Mouse (Mus musculus) heart, embryonic 16.5 days (tissue): ENCODE data around the gene Gm37240. TPM values are rescaled to one million over a fixed set of nuclear protein-coding genes. Genes with fewer than 3 reads are reported as not detected.
"Not testable (repeated sequence)": the region's sequence is repeated elsewhere in the genome, so short reads cannot be mapped to it uniquely, and the experiment has no call there.

ENCODE experiments used
- ATAC-seq: fragments of 200-750 bp; cut with Nextera tagmentation; replicated peaks from 2 replicates; pipeline ENCODE4 v1.8.0; 2017; ENCODE audit warnings: moderate number of reproducible peaks; ENCODE audit not compliant: insufficient read depth, low FRiP score; ENCODE audit errors: extremely low read depth
- H3K27ac ChIP-seq: fragments of 300-500 bp; sonication (generic); 2 replicates; pipeline ENCODE4 v1.5.1; 2014; ENCODE audit warnings: mild to moderate bottlenecking, low read length, control low read depth, moderate library complexity
- H3K27me3 ChIP-seq: fragments of 300-500 bp; sonication (generic); 2 replicates; pipeline ENCODE4 v1.6.1; 2014; ENCODE audit warnings: low read length, mixed read lengths; ENCODE audit not compliant: control insufficient read depth, insufficient read depth
- H3K36me3 ChIP-seq: fragments of 300-500 bp; sonication (generic); 2 replicates; pipeline ENCODE4 v1.6.1; 2014; ENCODE audit not compliant: control insufficient read depth, insufficient read depth
- H3K4me1 ChIP-seq: fragments of 300-500 bp; sonication (generic); 2 replicates; pipeline ENCODE4 v1.6.1; 2014; ENCODE audit warnings: low read length, mixed read lengths; ENCODE audit not compliant: control insufficient read depth, insufficient read depth
- H3K4me2 ChIP-seq: fragments of 300-500 bp; sonication (generic); 2 replicates; pipeline ENCODE4 v1.6.1; 2014; ENCODE audit warnings: low read depth, mild to moderate bottlenecking, control low read depth, low read length
- H3K4me3 ChIP-seq: fragments of 300-500 bp; sonication (generic); 2 replicates; pipeline ENCODE4 v1.5.1; 2014; ENCODE audit warnings: mild to moderate bottlenecking, control low read depth, low read length
- H3K9ac ChIP-seq: fragments of 300-500 bp; sonication (generic); 2 replicates; pipeline ENCODE4 v1.6.1; 2014; ENCODE audit warnings: low read length, control low read depth
- H3K9me3 ChIP-seq: fragments of 300-500 bp; sonication (generic); replicated peaks from 2 replicates; pipeline ENCODE4 v1.6.1; 2016; ENCODE audit warnings: low read length; ENCODE audit not compliant: control insufficient read depth
- WGBS: fragments of 180-500 bp; shearing (Covaris S2); extraction: QIAGEN DNeasy Blood & Tissue Kit; methylation state at CpG from one replicate; pipeline ENCODE4 v1.1.7; 2014; 5-methylcytosine and 5-hydroxymethylcytosine counted together
- polyA plus RNA-seq: library from polyadenylated mRNA; unstranded; fragments of >200 nt; fragmentation: Nextera tagmentation; extraction: Ambion mirVana; gene quantifications from 2 replicates; pipeline ENCODE4 v1.2.1, GENCODE M21; 2015

The Gm37240 gene
- polyA plus RNA-seq, 1 experiment from 2014 or later, result 18.4 TPM

DNA sequence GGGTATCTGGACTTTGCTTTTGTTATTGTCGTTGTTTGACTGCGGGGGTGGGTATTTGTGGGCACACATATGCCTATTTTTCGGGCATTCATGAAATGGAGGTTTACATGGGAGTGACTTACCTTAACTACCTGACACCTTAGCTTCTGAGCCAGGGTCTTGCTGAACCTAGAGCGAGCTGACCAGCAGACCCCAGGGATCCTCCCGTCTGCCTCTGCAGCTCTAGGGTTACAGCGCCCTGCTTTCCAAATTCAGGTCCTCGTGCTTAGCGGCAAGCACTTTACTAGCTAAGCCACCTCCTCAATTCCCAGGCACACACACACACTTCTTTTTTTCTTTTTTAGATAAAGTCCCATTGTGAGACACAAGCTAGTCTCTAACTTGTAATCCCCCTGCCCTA lies 36.0 kb upstream of the Gm37240 start:
- Histone ChIP-seq H3K4me2 (no peak overlapping the region), H3K9ac (no peak overlapping the region), H3K4me1 (no peaks in the 10 kb centered on the region), H3K4me3 (no peak overlapping the region), H3K9me3 (no peaks in the 10 kb centered on the region), H3K27me3 (no peaks in the 10 kb centered on the region), H3K36me3 (no peaks in the 10 kb centered on the region), H3K27ac (no peak overlapping the region)
- WGBS, result 79% methylated on average over 8 of the region's 8 CpGs
- ATAC-seq, result no peak

DNA sequence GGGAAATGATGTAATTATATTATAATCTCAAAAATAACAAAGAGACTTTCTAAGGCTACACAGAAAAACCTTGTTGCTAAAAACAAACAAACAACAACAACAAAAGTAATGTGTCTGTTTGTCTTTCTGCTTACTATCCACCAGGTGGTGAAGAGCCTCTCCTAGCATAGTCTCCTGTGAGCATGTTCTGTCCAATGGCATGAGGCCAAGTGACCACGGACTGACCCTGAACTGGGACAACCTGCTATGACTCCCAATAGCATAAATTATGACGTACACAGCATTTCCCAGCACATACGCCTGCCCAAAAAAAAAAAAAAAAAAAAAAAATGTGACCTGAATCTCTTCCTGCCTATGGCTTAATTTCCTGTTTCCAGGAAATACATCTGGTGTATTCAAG lies 35.0 kb upstream of the Gm37240 start:
- H3K9me3 ChIP-seq, result no peaks in the 10 kb centered on the region
- H3K9ac ChIP-seq, result no peak overlapping the region
- H3K4me2 ChIP-seq, result no peak overlapping the region
- H3K27me3 ChIP-seq, result no peaks in the 10 kb centered on the region
- H3K4me3 ChIP-seq, result no peak overlapping the region
- H3K27ac ChIP-seq, result no peak overlapping the region
- no peaks in the 10 kb centered on the region for H3K4me1 ChIP-seq
- H3K36me3 ChIP-seq, result no peaks in the 10 kb centered on the region
- ATAC-seq, result no peak
- WGBS, result 38% methylated on average over 3 of the region's 3 CpGs

- not testable (repeated sequence) for H3K27me3 ChIP-seq, H3K4me1 ChIP-seq, H3K4me2 ChIP-seq, ATAC-seq, H3K9ac ChIP-seq, H3K4me3 ChIP-seq, H3K36me3 ChIP-seq, H3K9me3 ChIP-seq, H3K27ac ChIP-seq
- WGBS, result 58% methylated on average over 2 of the region's 2 CpGs
Measured at GRCm38 (mm10) chr3:85920671-85921070, 33.4 kb upstream of the Gm37240 start.

DNA sequence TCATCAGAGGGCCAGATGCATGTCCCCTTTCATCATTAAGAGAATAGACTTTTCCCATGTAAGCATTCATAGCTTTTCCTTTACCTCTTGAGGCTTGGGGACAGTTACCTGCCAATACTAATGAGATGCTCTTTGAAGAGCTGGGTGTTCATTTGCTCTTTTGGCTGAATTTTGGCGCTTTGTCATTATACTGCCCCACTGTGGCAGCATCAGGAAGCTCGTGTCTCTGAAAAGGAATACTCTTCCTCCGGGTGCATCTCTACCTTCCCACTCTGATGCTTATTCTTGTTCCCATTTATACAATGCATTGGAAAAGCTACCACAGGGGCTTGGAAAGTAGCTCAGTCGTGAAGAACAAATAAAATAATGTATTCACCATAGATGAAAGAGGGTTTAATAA lies 30.3 kb upstream of the Gm37240 start:
- Histone ChIP-seq H3K4me1 (no peaks in the 10 kb centered on the region), H3K4me3 (no peak overlapping the region), H3K36me3 (no peaks in the 10 kb centered on the region), H3K27ac (no peak overlapping the region), H3K4me2 (no peak overlapping the region), H3K9me3 (no peaks in the 10 kb centered on the region), H3K27me3 (no peaks in the 10 kb centered on the region), H3K9ac (no peak overlapping the region)
- no peak for ATAC-seq
- WGBS, result 13% methylated on average over 4 of the region's 4 CpGs

GRCm38 (mm10) chr3:85914806-85915205 lies 27.5 kb upstream of the Gm37240 start:
- no peak overlapping the region for H3K4me2 ChIP-seq
- no peak overlapping the region for H3K27ac ChIP-seq
- H3K9ac ChIP-seq, result no peak overlapping the region
- H3K27me3 ChIP-seq, result no peaks in the 10 kb centered on the region
- H3K4me1 ChIP-seq, result no peaks in the 10 kb centered on the region
- no peaks in the 10 kb centered on the region for H3K9me3 ChIP-seq
- ATAC-seq, result no peak
- WGBS, result 88% methylated on average over 6 of the region's 6 CpGs
- no peak overlapping the region for H3K4me3 ChIP-seq
- no peaks in the 10 kb centered on the region for H3K36me3 ChIP-seq

- Histone ChIP-seq H3K9me3 (no peaks in the 10 kb centered on the region), H3K9ac (no peak overlapping the region), H3K4me2 (no peak overlapping the region), H3K4me3 (no peak overlapping the region), H3K27me3 (no peaks in the 10 kb centered on the region), H3K4me1 (no peaks in the 10 kb centered on the region), H3K36me3 (no peaks in the 10 kb centered on the region), H3K27ac (no peak overlapping the region)
- ATAC-seq, result no peak
- WGBS, result 77% methylated on average over 7 of the region's 7 CpGs
Measured at GRCm38 (mm10) chr3:85907136-85907535, 19.8 kb upstream of the Gm37240 start.

GRCm38 (mm10) chr3:85904371-85904770 lies 17.1 kb upstream of the Gm37240 start:
- Histone ChIP-seq H3K36me3 (no peaks in the 10 kb centered on the region), H3K9ac (no peak overlapping the region), H3K27ac (no peak overlapping the region), H3K9me3 (no peaks in the 10 kb centered on the region), H3K4me1 (no peaks in the 10 kb centered on the region), H3K27me3 (no peaks in the 10 kb centered on the region), H3K4me3 (no peak overlapping the region), H3K4me2 (no peak overlapping the region)
- no peak for ATAC-seq

DNA sequence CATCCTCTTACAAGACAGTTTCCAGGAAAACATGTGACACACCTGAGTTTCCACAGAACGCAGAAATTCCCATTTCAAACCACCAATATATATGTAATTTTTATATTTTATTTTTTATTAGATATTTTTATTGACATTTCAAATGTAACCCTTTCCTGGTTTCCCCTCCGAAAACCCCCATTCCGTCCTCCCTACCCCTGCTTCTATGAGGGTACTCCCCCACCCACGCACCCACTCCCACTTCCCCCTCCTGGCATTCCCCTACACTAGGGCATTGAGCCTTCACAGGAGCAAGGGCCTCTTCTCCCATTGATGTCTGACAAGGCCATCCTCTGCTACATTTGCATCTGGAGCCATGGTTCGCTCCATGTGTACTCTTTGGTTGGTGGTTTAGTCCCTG lies 7.7 kb upstream of the Gm37240 start:
- H3K27me3 ChIP-seq, result no peaks in the 10 kb centered on the region

GRCm38 (mm10) chr3:85891571-85891970 lies 4.3 kb upstream of the Gm37240 start:
- H3K36me3 ChIP-seq, result no peaks in the 10 kb centered on the region
- no peak overlapping the region for H3K4me3 ChIP-seq
- H3K4me2 ChIP-seq, result no peak overlapping the region
- 0 out of 2 replicates have a peak, but pooled peaks cover 2% of the 10 kb centered on the region for H3K9me3 ChIP-seq
- H3K9ac ChIP-seq, result no peak overlapping the region
- ATAC-seq, result no peak
- no peak overlapping the region for H3K27ac ChIP-seq
- WGBS, result 53% methylated on average over 1 of the region's 1 CpGs
- H3K4me1 ChIP-seq, result peaks cover 15% of the 10 kb centered on the region
- no peaks in the 10 kb centered on the region for H3K27me3 ChIP-seq

More for the DNA sequence above, 7.7 kb upstream of the Gm37240 start:
- no peaks in the 10 kb centered on the region for H3K36me3 ChIP-seq
- no peak overlapping the region for H3K27ac ChIP-seq
- no peak overlapping the region for H3K4me3 ChIP-seq
- H3K9ac ChIP-seq, result no peak overlapping the region
- H3K4me1 ChIP-seq, result peaks cover 7% of the 10 kb centered on the region; the same call in 1 of the 2 replicates
- 0 out of 2 replicates have a peak, but pooled peaks cover 2% of the 10 kb centered on the region for H3K9me3 ChIP-seq
- H3K4me2 ChIP-seq, result no peak overlapping the region
- ATAC-seq, result no peak
- WGBS, result 91% methylated on average over 5 of the region's 5 CpGs
